Mouse (Mus musculus) spleen, adult 2 months (tissue): ENCODE measurements around the gene Prrc2a.

ENCODE experiments used
- CTCF ChIP-seq: fragments of 200-500 bp; IDR thresholded peaks from 2 replicates; pipeline ENCODE4 v1.5.1; 2011; ENCODE audit warnings: mild to moderate bottlenecking, inconsistent platforms; ENCODE audit not compliant: insufficient read depth, insufficient read length, insufficient replicate concordance; ENCODE audit errors: extremely low read depth
- POLR2A ChIP-seq: fragments of 200-500 bp; IDR thresholded peaks from 2 replicates; pipeline ENCODE4 v1.6.1; 2011; ENCODE audit warnings: low read depth, low read length, inconsistent platforms

DNA sequence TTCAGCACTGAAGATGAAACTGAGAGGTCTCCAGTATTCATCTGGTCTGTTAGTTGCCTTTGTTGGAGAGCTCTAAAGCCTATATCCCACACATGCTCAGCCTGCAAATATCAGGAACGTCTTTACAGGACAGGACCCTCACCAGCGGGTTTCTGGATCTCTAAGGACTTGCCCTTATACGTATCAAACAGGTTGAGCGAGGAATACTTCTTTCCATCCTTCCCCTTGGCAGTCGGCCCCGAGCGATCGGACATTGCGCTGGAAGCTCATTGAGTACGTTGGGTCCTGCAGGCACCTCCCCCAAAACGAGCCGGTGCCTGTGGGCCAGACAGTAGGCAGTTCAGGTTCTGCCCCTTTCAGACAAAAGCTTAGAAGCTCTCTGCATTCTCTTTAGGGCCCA lies 2.0 kb downstream of the Prrc2a start:
- TF ChIP-seq CTCF: no peak
- TF ChIP-seq POLR2A: no peak
